Comparison of ENCODE assay signal across 16 mouse cellular contexts in genomic region chr3:61656143-61656542, GRCm38 (mm10).
"Had no signal": no experiment of that assay in that cellular context is flagged by ENCODE, and none has a peak within 500 bp of the region (broad histone marks: within the 10 kb centered on the region; RNA-seq: fewer than 3 reads in every experiment).

No protein-coding gene starts in this region.

- H3K4me1 ChIP-seq: limb, embryonic 12.5 days; liver, embryonic 13.5 days; lung, embryonic 15.5 days had no signal

- H3K27ac ChIP-seq: limb, embryonic 12.5 days; liver, embryonic 13.5 days; lung, embryonic 15.5 days; macrophage; stomach, postnatal 0 days had no signal

- H3K4me3 ChIP-seq: limb, embryonic 12.5 days; liver, embryonic 13.5 days; lung, embryonic 15.5 days; megakaryocyte, embryonic 14.5 days had no signal

- H3K36me3 ChIP-seq: limb, embryonic 12.5 days; liver, embryonic 13.5 days; lung, embryonic 15.5 days had no signal

- ATAC-seq: liver, postnatal 0 days; midbrain, embryonic 16.5 days had no signal

- H3K27me3 ChIP-seq: limb, embryonic 12.5 days; liver, embryonic 13.5 days; lung, embryonic 15.5 days; megakaryocyte, embryonic 14.5 days had no signal

- H3K9me3 ChIP-seq: limb, embryonic 12.5 days; liver, embryonic 13.5 days; lung, embryonic 15.5 days; megakaryocyte, embryonic 14.5 days had no signal

- H3K9ac ChIP-seq: limb, embryonic 12.5 days; liver, embryonic 13.5 days; liver, postnatal 0 days; lung, embryonic 15.5 days had no signal

- DNase-seq: kidney, adult 8-10 months; kidney, postnatal 25 days; layer of hippocampus, adult 9-11 months; layer of hippocampus, postnatal 36 days; liver; liver, embryonic 13.5 days; liver, postnatal 0 days; lung, postnatal 14 days; thymus, postnatal 4 days had no signal

- H3K4me2 ChIP-seq: limb, embryonic 12.5 days; liver, embryonic 13.5 days; lung, embryonic 15.5 days; midbrain, embryonic 11.5 days had no signal
